Mouse (Mus musculus): ENCODE measurements around the gene Tmem163. TPM values are rescaled to one million over a fixed set of nuclear protein-coding genes. Genes with fewer than 3 reads are reported as not detected.

The Tmem163 gene
- polyA plus RNA-seq, 1 experiment from 2014 or later: 2.1 TPM

DNA sequence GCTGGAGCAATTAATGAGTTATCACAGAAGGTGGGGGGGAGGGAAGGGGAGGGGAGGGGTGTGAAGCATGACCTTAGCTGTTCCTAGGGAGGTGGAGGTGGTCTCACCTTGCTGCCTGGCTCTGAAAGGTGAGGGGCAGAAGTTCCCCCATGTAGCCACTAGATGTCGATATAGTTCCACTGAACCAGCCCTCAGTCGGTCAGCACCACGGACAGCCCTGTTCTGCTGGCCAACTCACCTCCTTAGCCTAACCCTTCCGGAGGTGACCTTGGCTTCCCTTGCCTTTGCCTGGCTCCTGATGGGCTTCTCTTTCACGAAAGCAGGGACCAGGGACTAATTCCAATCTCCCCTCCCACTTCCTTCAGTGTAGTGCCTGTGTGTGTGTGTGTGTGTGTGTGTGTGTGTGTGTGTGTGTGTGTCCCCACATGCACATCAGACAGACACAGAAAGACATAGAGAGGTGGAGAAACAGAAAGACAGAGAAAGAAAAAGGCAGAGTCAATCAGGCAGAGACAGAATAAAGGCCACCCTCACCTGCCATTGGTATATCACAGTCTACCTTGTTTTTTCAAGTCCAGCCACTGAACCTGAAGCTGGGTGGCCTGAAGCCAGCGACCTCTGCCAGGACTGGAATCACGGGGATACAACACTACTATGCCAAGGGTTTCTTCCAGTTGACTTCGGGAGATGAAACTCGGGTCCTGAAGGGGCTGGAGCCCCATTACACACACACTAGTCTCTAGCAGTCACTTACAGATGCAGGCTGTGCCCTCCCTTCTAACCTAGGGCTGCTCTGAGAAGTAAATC lies 182.4 kb downstream of the Tmem163 start:
- H3K9me3 ChIP-seq (ENCODE audit: control insufficient read depth, low read length): no peaks in the 10 kb centered on the region
- DNase-seq (ENCODE audit: low spot score): peak; percentile 59
- no peak overlapping the region for H3K4me3 ChIP-seq (ENCODE audit: low read depth, low read length)
- no peak overlapping the region for H3K27ac ChIP-seq (replicated peaks; ENCODE audit: low read depth, low read length)
- H3K9ac ChIP-seq (ENCODE audit: low read depth, low read length): no peak overlapping the region
- H3K36me3 ChIP-seq (ENCODE audit: control insufficient read depth, insufficient read depth, low read length): no peaks in the 10 kb centered on the region
- WGBS: 40% methylated on average over 8 of the region's 9 CpGs
- no peaks in the 10 kb centered on the region for H3K4me1 ChIP-seq (ENCODE audit: control insufficient read depth, insufficient read depth, low read length)
- H3K4me2 ChIP-seq (ENCODE audit: low read depth, low read length): no peak overlapping the region
- H3K27me3 ChIP-seq (replicated peaks; ENCODE audit: control insufficient read depth, insufficient read depth, low read length): no peaks in the 10 kb centered on the region
- no peak for ATAC-seq (ENCODE audit: low read depth)

DNA sequence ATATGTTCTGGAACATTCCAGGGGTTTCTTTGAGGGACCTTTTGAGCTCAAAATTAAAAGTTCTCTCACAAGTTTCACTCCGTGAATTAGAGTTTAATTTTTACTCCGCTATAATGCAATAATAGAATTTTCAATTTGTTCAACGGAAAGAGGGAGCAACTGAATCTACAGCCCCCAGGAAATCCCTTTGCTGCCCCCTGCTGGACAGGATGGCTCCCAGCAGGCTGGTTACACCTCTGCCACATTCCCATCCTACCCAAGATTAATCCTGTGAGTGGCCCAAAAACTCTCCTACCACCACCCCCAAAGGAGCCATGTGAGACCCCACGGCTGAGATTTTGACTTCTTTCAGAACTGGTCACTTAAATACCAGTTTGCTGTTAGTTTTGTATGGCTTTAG lies 192.2 kb downstream of the Tmem163 start:
- Histone ChIP-seq H3K9me3 (ENCODE audit: control insufficient read depth, low read length) (no peaks in the 10 kb centered on the region), H3K4me3 (ENCODE audit: low read depth, low read length) (no peak overlapping the region), H3K4me2 (ENCODE audit: low read depth, low read length) (no peak overlapping the region), H3K27me3 (replicated peaks; ENCODE audit: control insufficient read depth, insufficient read depth, low read length) (no peaks in the 10 kb centered on the region), H3K36me3 (ENCODE audit: control insufficient read depth, insufficient read depth, low read length) (peaks cover 5% of the 10 kb centered on the region), H3K4me1 (ENCODE audit: control insufficient read depth, insufficient read depth, low read length) (no peaks in the 10 kb centered on the region), H3K27ac (replicated peaks; ENCODE audit: low read depth, low read length) (no peak overlapping the region), H3K9ac (ENCODE audit: low read depth, low read length) (no peak overlapping the region)
- DNase-seq (ENCODE audit: low spot score) (no peak), ATAC-seq (ENCODE audit: low read depth) (no peak)
- WGBS: 82% methylated on average over 4 of the region's 4 CpGs

- DNase-seq (ENCODE audit: low spot score) (no peak), ATAC-seq (ENCODE audit: low read depth) (no peak)
- Histone ChIP-seq H3K4me3 (ENCODE audit: low read depth, low read length) (no peak overlapping the region), H3K9ac (ENCODE audit: low read depth, low read length) (no peak overlapping the region), H3K36me3 (ENCODE audit: control insufficient read depth, insufficient read depth, low read length) (peaks cover 5% of the 10 kb centered on the region), H3K27me3 (replicated peaks; ENCODE audit: control insufficient read depth, insufficient read depth, low read length) (no peaks in the 10 kb centered on the region), H3K4me2 (ENCODE audit: low read depth, low read length) (no peak overlapping the region), H3K9me3 (ENCODE audit: control insufficient read depth, low read length) (no peaks in the 10 kb centered on the region), H3K27ac (replicated peaks; ENCODE audit: low read depth, low read length) (no peak overlapping the region), H3K4me1 (ENCODE audit: control insufficient read depth, insufficient read depth, low read length) (no peaks in the 10 kb centered on the region)
- 39% methylated on average over 7 of the region's 7 CpGs for WGBS
Measured at GRCm38 (mm10) chr1:127484826-127485225, 194.5 kb downstream of the Tmem163 start.

DNA sequence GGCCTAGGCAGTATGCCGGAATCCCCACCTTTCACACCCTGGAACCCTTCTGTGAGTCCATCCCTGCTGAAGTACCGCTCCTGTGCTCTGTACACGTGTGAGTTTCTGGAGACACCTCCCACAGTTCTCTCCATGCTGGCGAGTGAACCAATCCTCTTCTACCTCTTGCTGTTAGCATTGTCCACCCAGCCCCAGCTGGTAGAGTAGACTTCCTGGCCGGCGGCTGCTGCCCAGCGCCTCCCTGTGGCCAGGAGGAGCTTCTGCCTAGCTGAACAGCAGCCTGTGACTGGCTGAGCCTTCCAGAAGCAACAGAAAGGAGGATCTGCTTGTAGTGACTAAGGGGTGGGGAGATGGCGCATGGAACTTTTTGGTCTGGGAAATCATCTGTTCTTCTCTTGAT lies 195.2 kb downstream of the Tmem163 start:
- no peak overlapping the region for H3K9ac ChIP-seq (ENCODE audit: low read depth, low read length)
- H3K4me2 ChIP-seq (ENCODE audit: low read depth, low read length): no peak overlapping the region
- ATAC-seq (ENCODE audit: low read depth) (no peak), DNase-seq (ENCODE audit: low spot score) (no peak)
- WGBS: 89% methylated on average over 7 of the region's 8 CpGs
- no peaks in the 10 kb centered on the region for H3K9me3 ChIP-seq (ENCODE audit: control insufficient read depth, low read length)
- H3K36me3 ChIP-seq (ENCODE audit: control insufficient read depth, insufficient read depth, low read length): peaks cover 5% of the 10 kb centered on the region
- H3K4me3 ChIP-seq (ENCODE audit: low read depth, low read length): no peak overlapping the region
- no peak overlapping the region for H3K27ac ChIP-seq (replicated peaks; ENCODE audit: low read depth, low read length)
- H3K27me3 ChIP-seq (replicated peaks; ENCODE audit: control insufficient read depth, insufficient read depth, low read length): no peaks in the 10 kb centered on the region
- H3K4me1 ChIP-seq (ENCODE audit: control insufficient read depth, insufficient read depth, low read length): no peaks in the 10 kb centered on the region

- H3K4me3 ChIP-seq (ENCODE audit: low read depth, low read length): no peak overlapping the region
- H3K4me2 ChIP-seq (ENCODE audit: low read depth, low read length): no peak overlapping the region
- no peak for DNase-seq (ENCODE audit: low spot score)
- H3K9ac ChIP-seq (ENCODE audit: low read depth, low read length): no peak overlapping the region
- no peak overlapping the region for H3K27ac ChIP-seq (replicated peaks; ENCODE audit: low read depth, low read length)
- 67% methylated on average over 10 of the region's 10 CpGs for WGBS
- H3K27me3 ChIP-seq (replicated peaks; ENCODE audit: control insufficient read depth, insufficient read depth, low read length): no peaks in the 10 kb centered on the region
- peaks cover 5% of the 10 kb centered on the region for H3K36me3 ChIP-seq (ENCODE audit: control insufficient read depth, insufficient read depth, low read length)
- H3K4me1 ChIP-seq (ENCODE audit: control insufficient read depth, insufficient read depth, low read length): no peaks in the 10 kb centered on the region
- no peak for ATAC-seq (ENCODE audit: low read depth)
- H3K9me3 ChIP-seq (ENCODE audit: control insufficient read depth, low read length): no peaks in the 10 kb centered on the region
Measured at GRCm38 (mm10) chr1:127482911-127483310, 196.4 kb downstream of the Tmem163 start.

DNA sequence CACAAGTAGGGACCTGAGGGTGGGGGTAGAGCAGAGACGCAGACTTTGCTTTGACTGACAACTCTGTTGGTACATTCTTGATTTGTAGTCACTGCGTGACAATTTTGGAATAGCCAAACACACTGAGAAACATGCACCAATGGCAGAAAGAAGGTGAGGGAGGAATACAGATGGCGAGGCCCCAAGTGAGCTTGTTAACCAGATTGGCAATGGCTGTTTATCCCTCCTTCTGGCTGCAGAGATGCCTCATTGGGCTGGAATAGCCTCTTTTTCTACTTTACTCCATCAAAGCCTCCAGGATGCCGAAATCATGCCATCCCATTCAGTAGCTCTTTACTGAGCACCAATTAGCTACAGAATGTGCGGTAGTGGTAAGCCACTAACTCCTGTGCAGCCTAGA lies 203.6 kb downstream of the Tmem163 start:
- Histone ChIP-seq H3K27ac (replicated peaks; ENCODE audit: low read depth, low read length) (no peak overlapping the region), H3K27me3 (replicated peaks; ENCODE audit: control insufficient read depth, insufficient read depth, low read length) (no peaks in the 10 kb centered on the region), H3K4me1 (ENCODE audit: control insufficient read depth, insufficient read depth, low read length) (no peaks in the 10 kb centered on the region), H3K9ac (ENCODE audit: low read depth, low read length) (no peak overlapping the region), H3K4me3 (ENCODE audit: low read depth, low read length) (no peak overlapping the region), H3K36me3 (ENCODE audit: control insufficient read depth, insufficient read depth, low read length) (0 out of 2 replicates have a peak, but pooled peaks cover 8% of the 10 kb centered on the region), H3K9me3 (ENCODE audit: control insufficient read depth, low read length) (no peaks in the 10 kb centered on the region), H3K4me2 (ENCODE audit: low read depth, low read length) (no peak overlapping the region)
- 92% methylated on average over 5 of the region's 5 CpGs for WGBS
- ATAC-seq (ENCODE audit: low read depth) (no peak), DNase-seq (ENCODE audit: low spot score) (no peak)

DNA sequence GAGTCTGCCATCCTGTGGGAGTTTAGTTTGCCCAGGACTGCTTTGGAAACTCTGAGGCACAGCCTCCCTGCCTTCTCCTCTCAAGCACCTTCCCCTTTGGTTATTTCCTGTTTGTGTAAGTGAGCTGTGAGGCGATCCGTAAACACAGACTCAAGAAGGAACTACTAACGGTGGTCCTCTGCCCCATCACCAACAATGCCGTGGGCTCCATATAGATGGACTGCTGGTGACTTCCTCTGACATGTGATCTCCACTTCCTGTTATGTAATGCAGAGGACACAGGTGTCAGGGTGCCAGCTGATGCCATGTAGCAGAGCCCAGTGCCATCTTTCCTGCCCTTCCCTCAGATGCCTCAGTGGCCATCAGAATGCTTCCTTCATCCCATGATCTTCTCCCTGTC lies 209.2 kb downstream of the Tmem163 start:
- Histone ChIP-seq H3K4me2 (ENCODE audit: low read depth, low read length) (no peak overlapping the region), H3K36me3 (ENCODE audit: control insufficient read depth, insufficient read depth, low read length) (no peaks in the 10 kb centered on the region), H3K9me3 (ENCODE audit: control insufficient read depth, low read length) (no peaks in the 10 kb centered on the region), H3K27me3 (replicated peaks; ENCODE audit: control insufficient read depth, insufficient read depth, low read length) (no peaks in the 10 kb centered on the region), H3K4me3 (ENCODE audit: low read depth, low read length) (no peak overlapping the region), H3K4me1 (ENCODE audit: control insufficient read depth, insufficient read depth, low read length) (no peaks in the 10 kb centered on the region), H3K9ac (ENCODE audit: low read depth, low read length) (no peak overlapping the region), H3K27ac (replicated peaks; ENCODE audit: low read depth, low read length) (no peak overlapping the region)
- 86% methylated on average over 4 of the region's 4 CpGs for WGBS
- ATAC-seq (ENCODE audit: low read depth) (no peak), DNase-seq (ENCODE audit: low spot score) (no peak)

- Histone ChIP-seq H3K27me3 (replicated peaks; ENCODE audit: control insufficient read depth, insufficient read depth, low read length) (no peaks in the 10 kb centered on the region), H3K27ac (replicated peaks; ENCODE audit: low read depth, low read length) (no peak overlapping the region), H3K36me3 (ENCODE audit: control insufficient read depth, insufficient read depth, low read length) (no peaks in the 10 kb centered on the region), H3K4me2 (ENCODE audit: low read depth, low read length) (no peak overlapping the region), H3K4me3 (ENCODE audit: low read depth, low read length) (no peak overlapping the region), H3K9ac (ENCODE audit: low read depth, low read length) (no peak overlapping the region), H3K9me3 (ENCODE audit: control insufficient read depth, low read length) (no peaks in the 10 kb centered on the region), H3K4me1 (ENCODE audit: control insufficient read depth, insufficient read depth, low read length) (no peaks in the 10 kb centered on the region)
- DNase-seq (ENCODE audit: low spot score) (no peak), ATAC-seq (ENCODE audit: low read depth) (no peak)
- WGBS: 99% methylated on average over 5 of the region's 5 CpGs
Measured at GRCm38 (mm10) chr1:127467238-127467637, 212.1 kb downstream of the Tmem163 start.

DNA sequence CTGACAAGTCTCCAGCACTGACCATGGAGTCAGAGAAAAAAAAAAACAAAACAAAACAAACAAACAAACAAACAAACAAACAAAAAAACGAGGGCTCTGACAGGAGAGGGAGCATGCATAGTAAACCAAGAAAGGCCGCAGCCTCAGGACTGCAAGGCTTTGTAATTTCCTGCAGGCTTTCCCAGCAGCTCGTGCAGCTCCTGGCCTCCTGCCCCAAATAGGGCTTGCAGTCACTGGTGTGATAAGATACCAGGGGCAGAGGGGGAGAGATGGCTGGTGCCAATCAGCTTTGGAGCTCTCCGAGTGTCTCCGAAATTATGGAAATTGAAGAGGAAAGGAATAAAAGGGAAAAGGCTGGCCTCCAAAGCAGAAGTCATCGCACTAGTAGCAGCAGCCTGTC lies 214.1 kb downstream of the Tmem163 start:
- Histone ChIP-seq H3K9ac (ENCODE audit: low read depth, low read length) (no peak overlapping the region), H3K4me1 (ENCODE audit: control insufficient read depth, insufficient read depth, low read length) (no peaks in the 10 kb centered on the region), H3K27ac (replicated peaks; ENCODE audit: low read depth, low read length) (no peak overlapping the region), H3K27me3 (replicated peaks; ENCODE audit: control insufficient read depth, insufficient read depth, low read length) (no peaks in the 10 kb centered on the region), H3K4me3 (ENCODE audit: low read depth, low read length) (no peak overlapping the region), H3K36me3 (ENCODE audit: control insufficient read depth, insufficient read depth, low read length) (peaks cover 1% of the 10 kb centered on the region; the same call in 1 of the 2 replicates), H3K4me2 (ENCODE audit: low read depth, low read length) (no peak overlapping the region), H3K9me3 (ENCODE audit: control insufficient read depth, low read length) (no peaks in the 10 kb centered on the region)
- DNase-seq (ENCODE audit: low spot score) (no peak), ATAC-seq (ENCODE audit: low read depth) (no peak)
- WGBS: 60% methylated on average over 6 of the region's 6 CpGs

All from embryonic facial prominence, embryonic 14.5 days (tissue).